Comparison of ENCODE assay signal across 8 mouse cellular contexts in genomic region chr6:122491557-122491956, GRCm38 (mm10). TPM values are rescaled to one million over a fixed set of nuclear protein-coding genes. Genes with fewer than 3 reads are reported as not detected.
DNase-seq lines count a peak whose midpoint lies in the region; ATAC-seq and TF ChIP-seq lines count a peak whose summit lies in the region.

No protein-coding gene starts in this region.

- in situ Hi-C loops in ES-E14 (cut with MboI; ENCODE audit: low sequenced_read_pairs in 2 of 2, unreplicated experiment in 2 of 2): loop anchor here in 1 of 2 experiments (25.0 kb wide), 1 partner anchor 96 kb away; no protein-coding TSS in a partner anchor

- H3K27ac ChIP-seq in ES-E14 (ENCODE audit: insufficient read depth, low read depth, low read length, poor library complexity, severe bottlenecking): no peak overlapping the region
- no peak overlapping the region for H3K27ac ChIP-seq in bone marrow macrophage, adult 2 months (ENCODE audit: insufficient read depth, low read depth, low read length)
- H3K27ac ChIP-seq in forebrain, postnatal 0 days (ENCODE audit: low read depth, low read length): peak overlapping the region; percentile 47
- peak overlapping the region; percentile 81 for H3K27ac ChIP-seq in hindbrain, embryonic 12.5 days

- peaks cover 12 to 23% of the 10 kb centered on the region in 2 experiments for H3K4me1 ChIP-seq in ES-E14 (ENCODE audit: control insufficient read depth in 2 of 2, insufficient read depth in 2 of 2, low read length in 2 of 2, poor library complexity in 1 of 2)
- peaks cover 6% of the 10 kb centered on the region for H3K4me1 ChIP-seq in bone marrow macrophage, adult 2 months (ENCODE audit: control insufficient read depth, insufficient read depth, low read length)
- H3K4me1 ChIP-seq in forebrain, postnatal 0 days (ENCODE audit: insufficient read depth): 0 out of 2 replicates have a peak, but pooled peaks cover 8% of the 10 kb centered on the region
- peaks cover 27% of the 10 kb centered on the region for H3K4me1 ChIP-seq in hindbrain, embryonic 12.5 days

- peak; percentile 99 for DNase-seq in ES-E14 (ENCODE audit: low read depth, low spot score)
- DNase-seq in forebrain, postnatal 0 days: peak; percentile 77
- peak; percentile 47 for DNase-seq in layer of hippocampus, adult 9-11 months
- peak; percentile 89 for DNase-seq in lung, postnatal 10 days
- peak; percentile 86 for DNase-seq in retina, embryonic 14.5 days (ENCODE audit: low spot score)
- DNase-seq in c-Kit-positive CD71-positive TER-119-positive erythroid progenitor cells, embryonic 14.5 days (ENCODE audit: low spot score): no peak

- H3K4me3 ChIP-seq in ES-E14 (ENCODE audit: insufficient read depth in 1 of 2, low read depth in 1 of 2, low read length in 2 of 2, poor library complexity in 1 of 2, severe bottlenecking in 1 of 2): peak overlapping the region; percentile 42 to 61
- peak overlapping the region; percentile 58 for H3K4me3 ChIP-seq in bone marrow macrophage, adult 2 months (ENCODE audit: insufficient read depth, low read length)
- peak overlapping the region; percentile 35 for H3K4me3 ChIP-seq in forebrain, postnatal 0 days (ENCODE audit: low read depth, low read length)
- H3K4me3 ChIP-seq in hindbrain, embryonic 12.5 days: peak overlapping the region; percentile 33

- no peaks in the 10 kb centered on the region for H3K36me3 ChIP-seq in ES-E14 (ENCODE audit: control insufficient read depth, insufficient read depth, low read length, poor library complexity, severe bottlenecking)
- no peaks in the 10 kb centered on the region for H3K36me3 ChIP-seq in forebrain, postnatal 0 days (ENCODE audit: insufficient read depth)
- H3K36me3 ChIP-seq in hindbrain, embryonic 12.5 days: no peaks in the 10 kb centered on the region

- no peaks in the 10 kb centered on the region for H3K9me3 ChIP-seq in ES-E14 (ENCODE audit: control insufficient read depth, insufficient read depth, low read depth, low read length)
- H3K9me3 ChIP-seq in forebrain, postnatal 0 days (ENCODE audit: low read length): no peaks in the 10 kb centered on the region
- no peaks in the 10 kb centered on the region for H3K9me3 ChIP-seq in hindbrain, embryonic 12.5 days (replicated peaks)

- H3K4me2 ChIP-seq in forebrain, postnatal 0 days (ENCODE audit: low read depth): peak overlapping the region; percentile 50
- H3K4me2 ChIP-seq in hindbrain, embryonic 12.5 days (replicated peaks): peak overlapping the region; percentile 52

- TF ChIP-seq POLR2A in bone marrow macrophage, adult 2 months (IDR thresholded peaks at IDR 0.05; ENCODE audit: borderline replicate concordance, low read depth, low read length): no peak

- H3K9ac ChIP-seq in ES-E14 (ENCODE audit: insufficient read depth, low read depth, low read length, poor library complexity, severe bottlenecking): no peak overlapping the region
- H3K9ac ChIP-seq in forebrain, postnatal 0 days: peak overlapping the region; percentile 40
- H3K9ac ChIP-seq in hindbrain, embryonic 12.5 days: peak overlapping the region; percentile 53

- TF ChIP-seq CTCF in bone marrow macrophage, adult 2 months (IDR thresholded peaks at IDR 0.05; ENCODE audit: low read depth, low read length): no peak
- TF ChIP-seq CTCF in forebrain, postnatal 0 days (IDR thresholded peaks at IDR 0.05; ENCODE audit: low read depth): no peak

- ATAC-seq in forebrain, postnatal 0 days: peak; percentile 70
- ATAC-seq in hindbrain, embryonic 12.5 days (ENCODE audit: low FRiP score): peak; percentile 79

- no peaks in the 10 kb centered on the region for H3K27me3 ChIP-seq in forebrain, postnatal 0 days (ENCODE audit: insufficient read depth, low read length)
- H3K27me3 ChIP-seq in hindbrain, embryonic 12.5 days: no peaks in the 10 kb centered on the region; the same call in 1 of the 2 replicates

- WGBS in forebrain, postnatal 0 days: under 1% methylated on average over 16 of the region's 16 CpGs
- under 1% methylated on average over 16 of the region's 16 CpGs for WGBS in hindbrain, embryonic 12.5 days

TF ChIP-seq in ES-E14, 5 proteins besides CTCF, POLR2A, EP300 and RAD21:
- peak; percentile 74 for TF ChIP-seq MAFK (IDR thresholded peaks at IDR 0.05; ENCODE audit: insufficient read depth, low read depth, low read length)
- TF ChIP-seq ZNF384 (IDR thresholded peaks at IDR 0.05; ENCODE audit: low read depth, low read length): peak; percentile 83
- no peak; the same call in 1 of the 2 replicates for TF ChIP-seq CHD2 (IDR thresholded peaks at IDR 0.05; ENCODE audit: low read depth, low read length)
- no peak for TF ChIP-seq HCFC1 (IDR thresholded peaks at IDR 0.05; ENCODE audit: borderline replicate concordance, insufficient read depth, low read length)
- TF ChIP-seq ZC3H11A (IDR thresholded peaks at IDR 0.05; ENCODE audit: borderline replicate concordance, low read depth, low read length): no peak

RNA-seq across cellular contexts. Expression of gene Rimklb, which starts 7.0 kb away (rescaled TPM):
- total RNA-seq in ES-E14 (2012; rRNA removed): 36.3 and 54.4 TPM in 2 replicates
- not detected in 2 replicates for polyA plus RNA-seq in bone marrow macrophage, adult 2 months (2012; ENCODE audit: insufficient read depth, insufficient read length, missing spikeins)
- 159 and 160 TPM in 2 replicates for total RNA-seq in forebrain, postnatal 0 days (2014; rRNA removed)
- polyA plus RNA-seq in forebrain, postnatal 0 days (2015; fragmentation: Nextera tagmentation; extraction: Ambion mirVana): 86.6 and 104 TPM in 2 replicates
- polyA plus RNA-seq in hindbrain, embryonic 12.5 days (2016; fragmentation: Nextera tagmentation; extraction: Ambion mirVana): 78.4 and 90.9 TPM in 2 replicates

RNA-seq across cellular contexts. Expression of gene Mfap5, which starts 14.1 kb away (rescaled TPM):
- 7.1 and 8.7 TPM in 2 replicates for total RNA-seq in ES-E14 (2012; rRNA removed)
- polyA plus RNA-seq in bone marrow macrophage, adult 2 months (2012; ENCODE audit: insufficient read depth, insufficient read length, missing spikeins): 0.32 TPM in 1 of 2 replicates, not detected in the other
- total RNA-seq in forebrain, postnatal 0 days (2014; rRNA removed): 3.5 and 3.6 TPM in 2 replicates
- polyA plus RNA-seq in forebrain, postnatal 0 days (2015; fragmentation: Nextera tagmentation; extraction: Ambion mirVana): 3.8 and 5.5 TPM in 2 replicates
- polyA plus RNA-seq in hindbrain, embryonic 12.5 days (2016; fragmentation: Nextera tagmentation; extraction: Ambion mirVana): 1.6 and 2.6 TPM in 2 replicates

Comparison
In these comparisons a context has a peak if more than half of its experiments do, and no peak if none do; other contexts are left out.
1. H3K27ac ChIP-seq: peak in forebrain, postnatal 0 days (single experiment) and hindbrain, embryonic 12.5 days (single experiment); none in ES-E14 (single experiment) and bone marrow macrophage, adult 2 months (single experiment).
2. RNA of gene Rimklb, which starts 7.0 kb away (polyA plus RNA-seq): 86.6 to 104 TPM in forebrain, postnatal 0 days and 78.4 to 90.9 TPM in hindbrain, embryonic 12.5 days; not detected in bone marrow macrophage, adult 2 months; every median in the first group is over 10 times any median in the second.
3. Peak in every context shown above with its lines, with median percentiles within 50 percentile points of each other: H3K4me3 ChIP-seq.